Mouse (Mus musculus) thymus, adult 2 months (tissue): Measurements from ENCODE around the gene Gast.

Source experiments
- CTCF ChIP-seq: fragments of 200-500 bp; IDR thresholded peaks from 2 replicates; pipeline ENCODE4 v1.5.1; 2012; ENCODE audit warnings: mild to moderate bottlenecking, control low read depth, low read length, moderate library complexity, borderline replicate concordance; ENCODE audit not compliant: control insufficient read depth, poor library complexity, insufficient read depth; ENCODE audit errors: extremely low read depth
- POLR2A ChIP-seq: fragments of 200-500 bp; IDR thresholded peaks from 2 replicates; pipeline ENCODE4 v1.6.1; 2012; ENCODE audit warnings: mild to moderate bottlenecking, low read length, control low read depth, moderate library complexity; ENCODE audit not compliant: control insufficient read depth, poor library complexity, insufficient read depth; ENCODE audit errors: extremely low read depth

DNA sequence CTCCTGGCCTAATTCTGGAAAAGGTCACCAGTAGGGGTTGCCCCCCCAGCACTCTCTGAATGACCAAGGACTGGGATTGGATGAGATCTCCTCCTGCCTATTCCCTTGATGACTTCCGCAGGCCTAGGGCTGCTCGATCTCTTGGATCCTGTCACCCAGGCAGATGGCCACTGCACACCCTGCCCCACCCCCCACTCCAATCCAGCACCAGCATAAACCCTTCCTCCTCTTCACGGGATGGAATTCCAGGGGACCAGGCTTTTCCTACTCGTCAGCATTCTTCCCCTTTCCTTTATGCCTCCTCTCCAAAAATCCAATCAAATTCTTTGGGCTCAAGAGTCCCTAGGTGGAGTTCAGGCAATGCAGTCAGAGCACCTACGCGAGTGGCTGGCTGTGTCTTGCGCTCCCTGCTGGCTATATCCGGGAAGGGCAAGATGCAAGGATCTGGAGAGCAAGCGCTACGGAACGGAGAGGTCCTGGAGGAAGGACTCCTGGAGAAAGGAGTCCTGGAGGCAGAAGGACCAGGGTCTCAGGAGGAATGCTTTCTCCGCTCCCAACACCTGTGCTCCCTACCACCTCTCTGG lies 28.9 kb downstream of the Gast start:
- TF ChIP-seq CTCF (peak; percentile 82; the same call in 1 of the 2 replicates), POLR2A (no peak)
